Mouse (Mus musculus) urinary bladder, postnatal 25 days (tissue): ENCODE measurements around the gene Tmc7.

Experiments
- DNase-seq: peaks from one replicate; pipeline ENCODE4 v3.0.0; 2022; ENCODE audit warnings: low spot score

The Tmc7 gene

GRCm38 (mm10) chr7:118499784-118500435 lies 84.6 kb downstream of the Tmc7 start:
- DNase-seq: no peak

- DNase-seq: no peak
These were observed 85.4 kb downstream of the Tmc7 start for GRCm38 (mm10) chr7:118498984-118499783.

DNA sequence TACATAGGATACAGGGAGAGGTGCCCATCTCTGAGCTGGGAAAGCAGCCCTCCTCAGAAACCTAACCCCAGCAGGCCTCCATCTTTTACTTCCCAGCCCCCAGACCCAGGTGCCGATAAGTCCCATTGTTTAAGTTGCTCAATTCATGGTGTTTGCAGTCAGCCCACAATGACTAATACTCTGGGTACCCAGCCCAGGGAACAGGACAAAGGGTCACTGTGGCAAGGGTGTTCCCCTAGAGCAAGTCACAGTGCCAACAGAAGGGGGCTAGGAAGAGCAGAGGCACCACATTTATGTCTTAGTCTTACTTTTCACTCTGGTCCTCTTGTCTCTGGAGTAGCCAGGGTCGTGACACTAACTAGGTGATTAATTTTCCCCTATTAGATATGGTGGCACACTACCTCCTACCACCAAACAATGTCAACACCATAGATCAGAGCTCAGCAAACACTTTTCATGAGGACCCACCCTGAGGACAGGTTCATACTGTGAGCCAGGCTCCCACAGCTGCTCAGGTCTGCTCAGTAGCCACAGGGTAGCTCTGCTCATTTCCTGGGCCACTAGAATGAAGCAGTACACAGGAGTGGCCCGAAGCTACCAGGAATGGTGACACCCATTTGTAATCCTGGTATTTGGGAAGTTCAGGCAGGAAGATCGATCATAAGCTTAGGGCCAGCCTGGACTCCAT lies 89.5 kb downstream of the Tmc7 start:
- DNase-seq: no peak

GRCm38 (mm10) chr7:118493892-118494291 lies 90.6 kb downstream of the Tmc7 start:
- DNase-seq: no peak

DNA sequence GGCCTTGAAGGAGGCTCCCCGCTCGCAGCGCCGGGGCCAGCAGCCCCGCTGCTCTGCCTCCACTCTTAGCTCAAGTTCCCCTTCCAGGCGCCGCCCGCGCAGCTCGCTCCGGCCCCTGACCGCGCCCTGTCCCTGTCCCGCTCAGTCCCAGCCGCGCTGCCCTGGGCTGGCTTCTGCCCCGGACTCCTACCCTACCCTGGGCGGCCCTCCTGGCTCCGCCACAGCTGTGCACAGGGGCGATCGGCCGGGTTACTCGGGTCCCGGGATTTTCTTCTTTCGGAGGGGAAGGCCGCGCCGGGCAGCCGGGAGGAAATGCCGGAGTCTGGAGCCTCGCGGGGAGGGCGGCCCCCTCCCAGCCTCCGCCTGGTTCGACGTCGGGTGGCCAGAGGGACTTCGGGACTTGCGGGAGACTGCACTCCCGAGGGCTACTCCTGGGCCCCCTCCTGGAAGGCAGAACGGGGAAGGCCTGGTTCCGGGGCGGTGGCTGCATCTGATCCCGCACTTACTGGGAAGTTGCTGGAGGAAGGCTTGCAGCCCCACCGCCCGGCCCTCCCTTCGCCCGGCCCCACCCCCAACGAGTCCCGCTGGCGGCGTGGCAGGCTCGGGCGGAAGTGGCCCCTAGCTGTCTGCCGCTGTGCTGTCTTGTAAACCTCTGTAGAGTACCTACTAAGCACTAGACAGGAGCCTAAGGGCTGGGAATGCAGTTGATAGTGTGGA lies 92.9 kb downstream of the Tmc7 start, which contains the start of gene Itpripl2:
TSS of gene Itpripl2 (minus strand) at position 545 of the 717 bp plus-strand sequence.
- peak; percentile 78 for DNase-seq

DNA sequence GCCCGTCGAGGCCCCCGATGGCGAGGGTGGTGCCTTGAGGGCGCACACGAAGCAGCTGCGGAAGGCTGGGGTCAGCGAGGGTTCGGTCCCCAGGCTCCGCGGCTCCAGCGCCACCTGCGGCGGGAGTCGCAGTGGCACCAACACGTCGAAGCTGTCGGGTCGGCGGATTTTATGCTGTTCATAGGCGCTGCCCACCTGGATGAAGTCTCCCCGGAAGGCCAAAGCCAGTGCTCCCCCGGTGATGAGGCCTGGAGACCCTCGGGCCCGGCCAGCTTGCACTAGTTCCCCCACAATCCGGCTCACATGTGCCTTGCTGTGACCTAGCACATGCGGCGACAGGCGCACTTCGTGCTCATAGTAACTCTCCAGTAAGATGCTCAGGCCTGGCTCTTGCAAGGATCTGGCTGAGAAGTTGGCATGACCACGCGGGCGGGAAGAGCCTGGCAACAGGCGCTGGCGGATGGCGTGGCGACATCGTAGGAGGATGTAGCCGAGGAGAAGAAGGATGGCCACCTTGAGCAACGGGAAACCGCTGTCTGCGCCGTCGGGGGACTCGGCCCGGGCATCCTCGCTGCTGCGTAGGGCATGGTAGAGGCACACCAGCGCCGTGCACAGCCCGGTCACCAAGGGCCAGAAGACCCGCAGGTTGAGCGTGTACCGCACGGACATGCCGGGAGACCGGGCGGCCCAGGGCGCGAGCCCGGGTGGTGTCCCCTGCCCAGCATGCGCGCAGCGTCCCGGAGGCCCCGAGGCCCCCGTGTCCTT lies 93.7 kb downstream of the Tmc7 start:
- no peak for DNase-seq

- DNase-seq: no peak
These were observed 94.5 kb downstream of the Tmc7 start for GRCm38 (mm10) chr7:118489706-118490665.

DNA sequence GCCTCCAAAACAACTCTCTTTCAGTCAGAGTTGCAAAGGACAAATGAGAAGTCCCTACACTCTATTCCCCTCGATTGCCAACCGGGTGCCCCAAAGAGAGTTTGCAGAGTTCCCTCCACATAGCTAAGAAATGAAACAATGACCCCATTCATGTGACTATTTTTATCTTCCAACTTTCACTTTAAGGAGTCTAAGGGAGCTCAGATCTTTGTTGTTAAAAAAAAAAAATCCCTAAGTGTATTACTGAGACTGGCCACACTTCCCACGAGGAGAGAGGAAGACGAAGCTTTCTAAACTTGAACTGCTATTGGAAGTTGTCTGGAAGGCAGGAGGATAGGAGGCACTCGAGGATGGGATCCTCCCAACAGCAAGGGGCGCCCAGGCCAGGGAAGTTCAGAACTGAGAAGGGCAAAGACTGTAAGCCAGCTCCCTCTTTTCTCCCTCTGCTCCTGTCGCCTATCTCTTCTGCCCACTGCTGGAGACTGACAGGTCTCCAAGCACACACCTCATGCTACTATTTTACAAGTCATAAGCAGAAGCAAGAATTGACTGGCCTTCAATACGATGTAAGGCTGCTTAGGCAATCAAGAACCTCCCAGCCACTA lies 96.4 kb downstream of the Tmc7 start:
- DNase-seq: no peak

GRCm38 (mm10) chr7:118486917-118487316 lies 97.6 kb downstream of the Tmc7 start:
- DNase-seq: no peak
